Mouse (Mus musculus) CH12F3 (cell line): ENCODE data around the gene Rhox1.
"Not testable (repeated sequence)": the region's sequence is repeated elsewhere in the genome, so short reads cannot be mapped to it uniquely, and the experiment has no call there.

Experiments
- in situ Hi-C: fragments of 300-500 bp; cut with MboI; formaldehyde crosslinking; loops from 2 replicates; pipeline ENCODE4 v1.14.3; 2020; ENCODE audit warnings: low sequenced_read_pairs

Gene Rhox1

DNA sequence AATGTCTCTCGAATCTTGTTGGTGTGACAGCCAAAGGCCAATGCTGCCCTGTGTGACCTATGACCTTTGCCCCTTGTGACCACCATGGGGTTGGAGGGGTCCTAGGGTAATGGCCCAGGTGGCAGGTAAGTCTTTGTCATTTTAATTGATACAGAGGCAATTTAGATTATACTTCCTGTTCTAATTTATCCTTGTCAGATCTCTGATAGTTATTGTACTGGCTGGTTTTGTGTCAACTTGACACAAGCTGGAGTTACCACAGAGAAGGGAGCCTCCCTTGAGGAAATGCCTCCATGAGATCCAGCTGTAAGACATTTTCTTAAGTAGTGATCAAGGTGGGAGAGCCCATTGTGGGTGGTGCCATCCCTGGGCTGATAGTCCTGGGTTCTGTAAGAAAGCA, at the start of gene Rhox1:
Gene Rhox1, minus strand, starts transcription at position 101 of the 400 bp plus-strand sequence.
- in situ Hi-C loops: not testable (repeated sequence)

DNA sequence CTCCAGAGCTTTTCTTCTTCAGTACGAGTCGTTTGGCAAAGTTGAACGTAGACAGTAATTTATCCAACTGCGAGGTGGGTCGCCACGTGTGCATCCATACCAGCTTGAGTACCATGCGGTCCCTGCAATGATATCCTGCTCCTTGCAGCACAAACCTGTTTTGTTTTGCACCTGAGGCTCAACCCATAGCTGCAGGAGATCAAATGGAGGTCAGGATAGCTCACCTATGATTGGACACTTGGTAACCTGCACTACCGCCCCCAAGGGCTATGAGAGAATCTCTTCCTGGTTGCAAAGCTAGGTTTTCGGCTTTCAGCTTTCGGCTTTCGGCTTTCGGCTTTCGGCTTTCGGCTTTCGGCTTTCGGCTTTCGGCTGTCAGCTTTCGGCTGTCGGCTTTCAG, 43.0 kb upstream of the Rhox1 start, which contains the start of gene Rhox4a:
Gene Rhox4a, plus strand, starts transcription at position 301 of the 400 bp plus-strand sequence.
- in situ Hi-C loops: not testable (repeated sequence)

GRCm38 (mm10) chrX:37249619-37250018, 27.6 kb upstream of the Rhox1 start, which contains the start of gene Rhox3a:
TSS of gene Rhox3a (plus strand) at chrX:37249919.
- in situ Hi-C loops: not testable (repeated sequence)

- in situ Hi-C loops: not testable (repeated sequence)
Measured at GRCm38 (mm10) chrX:37244676-37245075, 22.6 kb upstream of the Rhox1 start, which contains the start of gene Rhox2a. TSS of gene Rhox2a (plus strand) at chrX:37244976.

GRCm38 (mm10) chrX:37210941-37211340, 11.1 kb downstream of the Rhox1 start, which contains the start of gene Gm9:
TSS of gene Gm9 (minus strand) at chrX:37211041.
- in situ Hi-C loops: no loop called here

GRCm38 (mm10) chrX:37198676-37199075, 23.4 kb downstream of the Rhox1 start:
- in situ Hi-C loops: no loop called here

- in situ Hi-C loops: no loop called here
Measured at GRCm38 (mm10) chrX:37191744-37192379, 30.2 kb downstream of the Rhox1 start.

- in situ Hi-C loops: no loop called here
Measured at GRCm38 (mm10) chrX:37191105-37191743, 30.8 kb downstream of the Rhox1 start, which contains the start of the genes Ndufa1 and Rnf113a1. TSS of gene Ndufa1 (minus strand) at chrX:37191163. TSS of gene Rnf113a1 (plus strand) at chrX:37191245.

- in situ Hi-C loops: no loop called here
Measured at GRCm38 (mm10) chrX:37190755-37191104, 31.3 kb downstream of the Rhox1 start.

DNA sequence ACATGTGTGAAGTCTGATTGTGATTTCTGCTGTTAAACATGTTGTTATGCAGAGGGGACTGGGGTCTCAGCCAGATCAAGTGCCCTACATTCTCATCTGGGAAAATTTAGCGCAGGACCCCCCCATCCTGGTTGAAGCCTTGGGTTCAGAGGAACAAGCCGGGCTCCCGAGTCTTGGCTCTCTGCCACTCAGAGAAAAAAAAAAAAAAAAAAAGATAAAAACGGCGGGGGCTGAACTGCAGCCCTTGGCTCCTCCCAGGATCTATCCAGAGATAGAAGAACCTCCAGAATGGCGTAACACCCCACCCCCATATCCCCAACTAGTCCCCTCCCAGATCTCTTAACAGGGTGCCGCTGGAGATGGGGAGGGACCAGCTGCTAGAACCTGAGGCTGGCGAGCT, 37.7 kb downstream of the Rhox1 start:
- in situ Hi-C loops: not testable (repeated sequence)

DNA sequence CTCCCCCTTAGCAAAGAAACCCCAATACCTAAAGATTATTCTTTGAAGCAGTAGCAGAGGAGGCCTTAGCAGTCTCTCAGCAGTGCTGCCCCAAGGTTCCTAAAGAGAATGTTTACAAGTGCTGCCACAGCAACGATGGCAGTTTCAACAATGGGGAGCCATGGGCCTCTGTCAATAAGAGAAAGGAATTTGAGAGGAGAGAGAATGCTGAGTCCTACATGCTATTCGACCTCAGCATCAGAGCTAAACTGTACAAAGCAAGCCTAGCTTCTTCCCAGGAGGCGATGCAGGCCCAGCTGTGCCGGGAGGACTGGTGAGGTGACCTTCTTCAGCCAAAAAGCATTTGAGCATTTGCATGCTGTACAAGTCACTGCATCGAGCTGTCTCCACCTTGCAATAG, 53.3 kb downstream of the Rhox1 start, which contains the start of gene Akap14:
Gene Akap14, minus strand, starts transcription at position 101 of the 400 bp plus-strand sequence.
- in situ Hi-C loops: no loop called here

DNA sequence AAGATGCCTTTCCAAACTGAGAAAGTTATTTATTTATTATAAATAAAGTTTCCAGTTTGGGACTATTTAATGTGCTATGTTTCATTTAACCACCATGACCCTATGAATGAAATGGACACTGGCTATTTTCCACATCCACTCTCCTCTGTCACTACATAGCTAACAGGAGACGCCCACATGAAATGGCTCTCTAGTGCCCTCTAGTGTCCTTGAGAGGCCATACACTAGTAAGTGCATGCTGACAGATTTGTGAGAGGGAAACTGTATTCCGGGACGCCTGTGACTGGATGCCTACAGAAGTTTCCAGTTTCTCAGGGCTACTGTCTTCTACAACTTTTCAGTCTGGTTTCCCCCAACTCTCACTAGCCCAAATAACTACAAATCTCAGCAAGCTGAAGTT, 55.0 kb downstream of the Rhox1 start:
- in situ Hi-C loops: no loop called here
